Mouse (Mus musculus) naive thymus-derived CD4-positive, alpha-beta T cell, adult 2 months (primary cell): Measurements from ENCODE around the gene Olfr679.
"Not testable (repeated sequence)": the region's sequence is repeated elsewhere in the genome, so short reads cannot be mapped to it uniquely, and the experiment has no call there.

Experiments used
- DNase-seq: peaks from one replicate; pipeline ENCODE4 v3.0.0-alpha.2; 2011; ENCODE audit warnings: low read depth

Gene Olfr679

DNA sequence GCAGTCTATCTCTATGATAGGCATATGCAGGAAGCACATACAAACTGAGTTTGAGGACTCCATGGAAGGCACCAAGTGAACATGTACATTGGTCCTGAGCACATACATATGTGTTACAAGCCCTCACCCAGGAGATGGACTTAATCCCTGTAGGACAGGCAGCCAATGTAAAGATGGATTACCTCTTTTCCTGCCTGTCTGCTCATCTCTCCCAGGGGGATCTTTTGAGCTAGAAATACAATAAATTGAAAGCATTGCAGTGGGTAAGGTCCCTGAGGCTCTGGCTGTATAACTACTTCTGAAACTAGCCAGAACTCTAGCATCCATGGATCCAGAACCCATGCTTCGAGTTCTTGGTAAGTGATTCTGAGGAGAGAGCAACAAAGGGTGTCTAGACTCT lies at the start of gene Olfr679:
Gene Olfr679, plus strand, starts transcription at position 301 of the 400 bp plus-strand sequence.
- DNase-seq = no peak

- no peak for DNase-seq
Measured at GRCm38 (mm10) chr7:105032398-105032797, 48.6 kb upstream of the Olfr679 start, which contains the start of gene Olfr676. TSS of gene Olfr676 (plus strand) at chr7:105032698.

DNA sequence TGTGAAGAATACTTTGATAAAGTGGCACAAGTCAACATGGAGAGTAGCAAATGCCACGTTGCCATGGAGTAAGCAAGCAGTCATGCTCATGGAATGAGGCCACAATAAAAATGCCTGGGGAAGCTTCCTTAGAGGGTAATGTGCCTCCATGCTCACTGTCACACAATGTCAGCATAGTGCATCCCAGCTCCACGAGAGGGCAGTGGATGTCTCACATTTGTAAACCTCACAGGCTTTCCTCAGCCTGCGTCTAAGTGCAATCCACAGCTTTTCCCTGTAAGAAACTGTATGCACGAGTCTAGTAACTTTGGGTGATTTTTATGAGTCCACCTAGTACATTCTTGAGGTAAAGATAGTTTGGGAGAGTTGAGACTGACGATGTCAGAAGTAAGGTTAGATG lies 47.2 kb upstream of the Olfr679 start:
- DNase-seq = not testable (repeated sequence)

DNA sequence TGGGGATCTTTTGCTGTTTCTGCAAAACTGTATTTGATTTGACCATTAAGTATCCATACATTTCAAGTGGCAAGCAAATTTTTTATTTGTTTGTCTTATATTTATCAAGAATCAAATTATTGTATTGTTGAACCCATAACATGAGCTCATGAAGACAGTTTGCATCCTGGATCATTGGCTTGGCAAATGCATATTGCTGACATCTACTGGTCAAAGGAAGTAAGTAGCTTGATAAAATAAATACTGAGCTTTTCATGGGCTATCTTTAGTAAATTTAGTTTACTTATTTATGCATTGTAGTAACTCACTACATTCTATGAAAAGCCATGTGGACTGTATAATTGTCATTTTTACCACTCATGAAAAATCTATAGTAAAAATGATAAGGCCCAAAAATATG lies 22.1 kb upstream of the Olfr679 start:
- DNase-seq = no peak

DNA sequence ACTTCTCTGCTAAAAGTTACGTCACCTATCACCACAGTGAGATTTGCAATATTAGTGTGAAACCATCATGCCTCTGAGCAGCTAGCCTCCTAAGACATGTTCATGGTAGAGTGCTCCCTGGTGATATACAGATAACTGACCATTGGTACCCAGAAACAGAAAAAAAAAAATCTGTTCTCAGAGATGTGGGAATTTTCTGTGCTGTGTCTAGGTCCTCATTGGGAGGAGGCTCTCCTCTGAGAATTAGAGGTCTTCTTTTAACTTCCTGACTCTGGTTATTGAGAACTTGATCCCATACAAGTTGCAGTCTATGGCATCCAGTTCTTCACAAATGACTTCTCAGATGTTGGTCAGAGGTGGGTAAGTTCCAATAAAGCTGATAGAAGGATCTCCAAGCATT lies 16.8 kb upstream of the Olfr679 start, which contains the start of gene Olfr678:
Gene Olfr678, plus strand, starts transcription at position 301 of the 400 bp plus-strand sequence.
- DNase-seq = no peak

DNA sequence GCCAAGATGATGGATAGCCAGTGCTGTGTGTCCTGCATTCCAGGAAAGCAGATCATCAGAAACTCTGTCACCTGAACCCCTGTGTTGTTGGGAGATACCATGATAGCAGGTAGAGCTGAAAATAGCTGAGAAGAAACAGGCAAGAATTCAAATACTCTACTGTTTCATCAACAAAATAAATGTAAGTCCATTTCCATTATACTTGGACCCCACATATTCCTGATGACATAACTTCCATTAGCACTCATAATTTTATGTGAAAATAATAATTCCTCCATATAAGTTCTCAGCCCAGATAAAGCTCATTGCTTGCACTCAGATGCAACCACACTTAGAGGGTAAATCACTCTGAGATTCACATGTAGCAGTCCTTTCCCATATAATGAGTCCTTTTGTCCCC lies 11.7 kb downstream of the Olfr679 start, which contains the start of gene Olfr680-ps1:
Gene Olfr680-ps1, minus strand, starts transcription at position 101 of the 400 bp plus-strand sequence.
- not testable (repeated sequence) for DNase-seq

DNA sequence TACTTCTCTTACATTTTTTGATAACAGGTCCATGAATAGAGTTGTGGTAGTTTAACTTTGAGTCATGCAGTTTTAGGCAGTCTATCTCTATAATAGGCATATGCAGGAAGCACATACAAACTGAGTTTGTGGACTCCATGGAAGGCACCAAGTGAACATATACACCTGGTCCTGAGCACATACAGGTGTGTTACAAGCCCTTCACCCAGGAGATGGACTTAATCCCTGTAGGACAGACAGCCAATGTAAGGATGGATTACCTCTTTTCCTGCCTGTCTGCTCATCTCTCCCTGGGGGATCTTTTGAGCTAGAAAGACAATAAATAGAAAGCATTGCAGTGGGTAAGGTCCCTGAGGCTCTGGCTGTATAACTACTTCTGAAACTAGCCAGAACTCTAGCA lies 35.5 kb downstream of the Olfr679 start, which contains the start of gene Olfr681:
Gene Olfr681, plus strand, starts transcription at position 301 of the 400 bp plus-strand sequence.
- DNase-seq = no peak
